Mouse (Mus musculus) brown adipose tissue, adult 24 weeks (tissue): ENCODE results near the gene Pik3cd. TPM values are rescaled to one million over a fixed set of nuclear protein-coding genes. Genes with fewer than 3 reads are reported as not detected.
"Not testable (repeated sequence)": the region's sequence is repeated elsewhere in the genome, so short reads cannot be mapped to it uniquely, and the experiment has no call there.

ENCODE experiments used
- H3K27ac ChIP-seq: fragments of 200-500 bp; replicated peaks from 2 replicates; pipeline ENCODE4 v1.5.1; 2012; ENCODE audit warnings: low read depth, mild to moderate bottlenecking, low read length
- H3K4me1 ChIP-seq: fragments of 200-500 bp; 2 replicates; pipeline ENCODE4 v1.6.1; 2012; ENCODE audit warnings: low read length, mixed read lengths; ENCODE audit not compliant: control insufficient read depth, insufficient read depth, insufficient read length
- H3K4me3 ChIP-seq: fragments of 200-500 bp; 2 replicates; pipeline ENCODE4 v1.5.1; 2012; ENCODE audit warnings: low read depth, mild to moderate bottlenecking, low read length, moderate library complexity; ENCODE audit not compliant: insufficient read depth
- polyA plus RNA-seq: library from polyadenylated mRNA; stranded (reverse); fragments of >200 nt; gene quantifications from 2 replicates; pipeline ENCODE4 v1.2.4, GENCODE M21; 2012; ENCODE audit not compliant: missing spikeins, insufficient read depth, insufficient read length

Pik3cd gene
- polyA plus RNA-seq, 1 experiment = 1.6 TPM

- Histone ChIP-seq H3K4me1 (no peaks in the 10 kb centered on the region), H3K4me3 (no peak overlapping the region), H3K27ac (no peak overlapping the region)
These were observed 74.0 kb downstream of the Pik3cd start for GRCm38 (mm10) chr4:149628372-149628771.

DNA sequence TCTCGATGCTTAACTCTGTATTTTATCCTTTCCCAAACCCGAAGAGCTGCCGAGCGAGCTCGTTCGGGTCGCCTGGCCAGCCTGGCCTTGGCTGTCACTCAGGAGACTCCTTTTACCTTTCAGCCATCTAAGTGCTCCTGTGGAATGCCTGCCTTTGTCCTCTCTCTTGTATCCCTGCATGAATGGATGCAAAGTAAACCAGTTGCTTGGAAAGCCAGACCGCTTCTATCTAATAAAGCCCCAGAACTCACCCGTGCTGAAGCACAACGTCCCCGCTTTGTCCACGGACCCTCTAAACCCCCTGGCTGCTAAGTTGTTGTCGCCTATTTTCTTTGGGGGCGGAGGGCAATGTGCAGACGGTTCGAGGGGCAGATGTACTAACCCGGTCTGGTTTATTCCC, 75.6 kb downstream of the Pik3cd start:
- H3K4me3 ChIP-seq = no peak overlapping the region
- no peaks in the 10 kb centered on the region for H3K4me1 ChIP-seq
- no peak overlapping the region for H3K27ac ChIP-seq

- Histone ChIP-seq H3K4me3 (no peak overlapping the region), H3K27ac (no peak overlapping the region), H3K4me1 (no peaks in the 10 kb centered on the region)
These were observed 78.7 kb downstream of the Pik3cd start for GRCm38 (mm10) chr4:149623711-149624110.

DNA sequence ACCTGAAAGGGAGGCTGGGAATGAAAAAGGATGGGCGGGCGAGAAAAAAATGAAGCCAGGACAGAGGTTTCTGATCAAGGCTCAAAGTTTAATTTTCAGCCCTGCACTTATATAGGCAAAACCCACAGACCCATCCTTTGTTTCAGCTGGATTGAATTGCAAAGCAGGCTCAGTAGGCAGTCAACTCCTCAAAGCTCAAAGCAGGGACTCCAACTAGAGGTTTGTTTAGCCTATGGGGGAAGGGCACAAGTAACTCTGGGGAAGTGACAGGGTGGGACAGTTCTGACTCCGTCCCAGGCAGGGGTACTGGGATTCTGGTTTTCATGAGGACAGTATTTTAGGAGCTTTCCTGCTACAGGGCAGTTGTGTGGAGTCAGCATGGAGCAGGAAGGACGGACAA, 81.1 kb downstream of the Pik3cd start:
- Histone ChIP-seq H3K4me1 (no peaks in the 10 kb centered on the region), H3K27ac (no peak overlapping the region), H3K4me3 (no peak overlapping the region)

DNA sequence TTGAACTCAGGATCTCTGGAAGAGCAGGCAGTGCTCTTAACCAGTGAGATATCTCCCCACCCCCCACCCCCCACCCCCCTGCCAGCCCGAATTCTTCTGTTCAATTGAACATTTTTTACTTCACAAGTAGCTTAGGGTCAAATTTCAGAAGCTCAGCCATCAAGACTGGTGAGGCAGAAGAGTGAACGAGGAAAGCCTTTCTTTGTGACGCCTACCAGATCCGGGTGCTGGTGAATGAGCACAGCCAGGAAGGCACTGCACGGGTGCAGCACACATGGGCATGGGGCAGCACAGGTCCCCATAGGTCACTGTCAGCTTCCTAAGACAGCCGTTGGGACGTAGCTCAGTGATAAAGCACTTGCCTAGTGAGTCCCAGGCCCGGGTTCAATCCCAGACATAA, 82.4 kb downstream of the Pik3cd start:
- Histone ChIP-seq H3K4me3 (no peak overlapping the region), H3K27ac (no peak overlapping the region), H3K4me1 (no peaks in the 10 kb centered on the region)

GRCm38 (mm10) chr4:149616999-149617398, 85.4 kb downstream of the Pik3cd start:
- not testable (repeated sequence) for H3K4me1 ChIP-seq, H3K27ac ChIP-seq, H3K4me3 ChIP-seq

DNA sequence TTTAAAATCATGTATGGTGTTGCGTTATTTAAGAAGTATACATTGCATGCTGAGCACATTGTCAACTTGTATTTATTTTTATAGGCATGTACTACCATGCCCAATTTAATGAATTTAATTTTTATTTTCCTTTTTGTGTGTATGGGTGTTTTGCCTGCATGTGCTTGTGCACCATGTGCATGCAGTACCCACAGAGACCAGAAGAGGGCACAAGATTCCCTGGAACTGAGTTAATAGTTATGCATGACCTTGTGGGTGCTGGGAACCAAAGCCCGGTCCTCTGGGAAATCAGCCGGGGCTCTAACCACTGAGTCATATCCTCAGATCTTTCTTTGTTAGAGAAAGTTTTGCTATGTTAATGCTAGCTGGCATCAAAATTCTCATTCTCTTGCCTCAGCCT, 87.5 kb downstream of the Pik3cd start:
- Histone ChIP-seq H3K4me1 (no peaks in the 10 kb centered on the region), H3K4me3 (no peak overlapping the region), H3K27ac (no peak overlapping the region)

DNA sequence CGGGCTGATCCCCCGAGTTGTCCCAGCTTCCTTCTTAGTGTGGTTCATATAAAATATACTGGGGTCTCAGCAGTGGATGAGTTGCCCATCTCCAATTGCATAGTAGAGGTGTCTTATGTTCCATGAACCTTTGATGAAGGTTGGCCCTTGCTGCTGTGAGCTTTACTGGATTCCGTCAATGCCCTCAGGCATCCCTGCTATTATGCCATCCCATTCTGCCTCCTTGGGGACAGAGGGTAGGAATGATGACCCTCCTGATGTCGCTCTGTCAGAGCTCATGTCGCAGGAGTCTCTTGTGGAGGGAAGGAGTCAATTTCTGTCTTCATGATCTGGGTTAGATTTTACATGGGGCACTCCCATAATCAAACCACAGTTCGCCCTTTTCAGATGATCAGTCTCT, 88.9 kb downstream of the Pik3cd start:
- H3K4me1 ChIP-seq, H3K4me3 ChIP-seq, H3K27ac ChIP-seq: not testable (repeated sequence)

DNA sequence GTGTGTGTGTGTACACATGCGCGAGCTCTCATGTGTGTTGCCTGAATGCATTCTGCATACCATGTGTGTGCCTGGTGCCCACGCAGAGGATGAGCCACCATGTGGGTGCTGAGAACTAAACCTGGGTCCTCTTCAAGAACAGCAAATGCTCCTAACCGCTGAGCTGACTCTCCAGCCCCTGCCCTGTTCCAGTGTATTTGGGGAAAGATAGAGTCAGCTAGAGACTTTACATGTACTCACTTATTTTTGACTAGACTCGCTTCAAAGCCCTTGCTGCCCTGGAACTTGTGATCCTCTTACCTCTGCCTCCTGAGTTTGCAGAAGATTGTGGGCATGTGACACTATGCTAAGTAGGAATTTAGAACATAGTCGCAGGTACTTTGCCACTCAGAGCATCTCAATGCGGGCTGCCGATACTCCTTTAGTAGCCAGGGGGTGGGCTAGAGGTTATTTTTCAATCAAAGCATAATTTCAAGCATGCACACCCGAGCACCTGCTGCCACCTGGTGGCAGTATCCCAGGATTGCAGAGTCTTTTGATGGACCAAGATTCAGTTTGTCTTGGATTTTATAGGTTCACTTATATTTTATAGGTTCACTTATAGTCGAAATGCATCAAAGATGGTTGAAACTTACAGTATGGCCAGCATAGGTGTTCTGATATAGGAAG, 90.9 kb downstream of the Pik3cd start:
- H3K27ac ChIP-seq = no peak overlapping the region
- H3K4me3 ChIP-seq = no peak overlapping the region
- H3K4me1 ChIP-seq = peaks cover 4% of the 10 kb centered on the region; the same call in 1 of the 2 replicates

DNA sequence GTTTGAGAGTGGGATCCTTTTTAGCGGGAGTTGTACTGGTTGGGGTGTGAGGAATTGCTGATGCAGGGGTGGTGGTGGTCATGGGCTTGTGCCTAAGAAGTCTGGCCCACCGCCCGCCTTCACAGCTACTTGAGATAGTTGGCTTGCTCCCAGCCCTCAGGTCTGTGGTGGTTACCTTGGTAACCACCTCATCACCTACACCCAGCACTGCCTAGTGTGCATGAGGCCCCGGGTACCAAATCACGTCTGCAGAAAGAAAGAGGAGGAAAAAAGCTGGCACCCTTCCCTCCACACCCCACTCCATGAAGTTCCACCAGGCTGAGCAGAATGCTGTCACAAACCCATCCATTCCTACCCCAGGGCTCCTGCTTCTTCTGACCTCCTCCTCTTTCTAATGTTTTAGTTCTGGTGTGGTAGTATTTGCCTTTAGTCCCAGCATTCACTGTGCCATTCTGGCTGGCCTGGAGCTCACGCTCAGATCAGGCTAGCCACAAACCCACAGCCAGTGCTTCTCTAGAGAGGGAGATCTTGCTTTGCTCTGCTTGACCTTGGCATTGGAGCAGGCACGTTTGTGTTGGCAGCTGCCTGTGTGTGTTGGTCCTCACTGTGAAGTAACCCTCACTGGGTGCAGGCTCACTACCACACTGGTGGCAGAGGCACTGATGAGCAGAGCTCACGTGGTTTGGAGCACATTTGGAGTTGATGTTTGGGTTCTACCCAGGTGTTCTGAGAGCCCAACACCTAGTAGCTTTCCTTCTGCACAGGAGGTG, 92.9 kb downstream of the Pik3cd start:
- H3K4me3 ChIP-seq = no peak overlapping the region
- H3K4me1 ChIP-seq = peaks cover 4% of the 10 kb centered on the region; the same call in 1 of the 2 replicates
- no peak overlapping the region for H3K27ac ChIP-seq

DNA sequence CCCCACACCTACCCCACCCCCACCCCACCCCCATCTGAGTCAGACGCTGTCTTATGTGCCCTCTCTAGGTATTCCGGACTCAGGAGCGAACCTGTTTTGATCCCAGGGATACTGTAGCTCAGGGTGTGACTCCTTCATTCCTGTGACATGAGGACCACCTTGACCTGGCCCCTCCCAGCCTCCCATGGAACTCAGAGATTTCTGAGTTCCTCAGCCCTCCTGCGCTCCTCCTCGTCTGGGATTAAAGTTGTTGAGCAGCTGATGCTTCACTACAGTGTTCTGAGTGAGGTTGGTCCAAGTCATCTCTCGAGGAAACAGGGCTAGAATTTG, 94.1 kb downstream of the Pik3cd start:
- no peak overlapping the region for H3K4me3 ChIP-seq
- H3K4me1 ChIP-seq = peaks cover 4% of the 10 kb centered on the region; the same call in 1 of the 2 replicates
- no peak overlapping the region for H3K27ac ChIP-seq

DNA sequence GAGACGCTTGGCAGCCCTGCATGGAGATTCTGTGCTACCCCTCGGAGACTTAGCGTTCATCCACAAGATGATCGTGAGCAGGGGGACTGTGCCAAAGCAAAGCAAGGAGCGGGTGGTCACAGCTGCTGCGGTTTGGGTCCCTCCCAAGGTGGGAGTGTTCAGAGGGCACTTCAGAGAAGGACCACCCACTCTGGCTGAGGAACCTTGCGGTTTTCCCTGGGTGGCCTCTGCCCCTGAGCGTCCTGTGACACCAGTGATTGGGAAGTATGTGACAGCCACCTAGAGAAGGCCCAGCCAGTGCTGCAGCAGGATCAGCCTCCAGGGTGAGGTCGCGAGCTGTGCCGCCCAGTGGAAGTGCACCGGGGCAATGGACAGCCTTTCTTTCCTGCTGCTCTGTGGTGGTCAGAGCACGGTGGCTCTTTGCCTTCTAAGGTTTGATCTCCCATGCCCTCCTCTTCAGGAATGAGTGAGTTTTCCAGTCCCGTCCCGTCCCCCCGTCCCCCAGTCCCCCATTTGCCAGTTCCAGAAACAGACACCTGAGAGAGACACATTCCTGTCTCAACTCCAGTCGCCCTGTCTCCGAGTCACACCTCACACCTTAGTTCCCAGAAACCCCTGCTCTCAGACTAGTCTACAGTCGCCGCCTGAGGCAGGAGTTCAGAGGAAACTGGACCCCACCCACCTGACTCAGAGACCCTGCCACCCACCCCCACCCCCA, 94.6 kb downstream of the Pik3cd start:
- H3K4me1 ChIP-seq = peaks cover 4% of the 10 kb centered on the region; the same call in 1 of the 2 replicates
- no peak overlapping the region for H3K27ac ChIP-seq
- no peak overlapping the region for H3K4me3 ChIP-seq

- Histone ChIP-seq H3K4me3 (no peak overlapping the region), H3K4me1 (peaks cover 7% of the 10 kb centered on the region; the same call in 1 of the 2 replicates), H3K27ac (no peak overlapping the region)
These were observed 95.5 kb downstream of the Pik3cd start for GRCm38 (mm10) chr4:149606766-149607358.

DNA sequence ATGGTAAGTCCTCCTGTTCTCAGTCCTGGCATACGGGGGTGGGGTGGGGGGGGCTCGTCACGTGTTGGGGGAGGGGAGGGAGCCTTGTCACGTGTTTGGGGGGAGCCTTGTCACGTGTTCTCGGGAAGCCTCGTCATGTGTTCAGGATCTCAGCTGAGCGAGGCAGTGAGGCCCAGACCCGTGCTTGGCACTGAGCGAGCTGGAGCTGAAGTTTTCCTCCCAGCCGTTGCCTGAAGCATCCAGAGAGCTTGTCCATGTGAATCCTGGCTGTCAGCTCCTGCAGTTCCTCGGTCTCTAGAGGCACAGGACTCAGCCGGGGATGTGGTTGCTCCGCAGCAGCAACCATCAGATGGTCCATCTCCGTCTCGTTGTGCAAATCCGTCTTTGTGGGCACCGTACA, 96.3 kb downstream of the Pik3cd start:
- no peak overlapping the region for H3K27ac ChIP-seq
- H3K4me3 ChIP-seq = no peak overlapping the region
- H3K4me1 ChIP-seq = peaks cover 7% of the 10 kb centered on the region; the same call in 1 of the 2 replicates

GRCm38 (mm10) chr4:149604518-149604917, 97.9 kb downstream of the Pik3cd start:
- H3K4me3 ChIP-seq = no peak overlapping the region
- peaks cover 7% of the 10 kb centered on the region; the same call in 1 of the 2 replicates for H3K4me1 ChIP-seq
- H3K27ac ChIP-seq = no peak overlapping the region
